Mouse (Mus musculus) MN1 (cell line): Measurements from ENCODE around the gene Cdkn2d.
"Not testable (repeated sequence)": the region's sequence is repeated elsewhere in the genome, so short reads cannot be mapped to it uniquely, and the experiment has no call there.

Experiments
- DNase-seq: peaks from one replicate; pipeline ENCODE4 v3.0.0-alpha.2; 2016; ENCODE audit warnings: low spot score

The Cdkn2d gene

DNA sequence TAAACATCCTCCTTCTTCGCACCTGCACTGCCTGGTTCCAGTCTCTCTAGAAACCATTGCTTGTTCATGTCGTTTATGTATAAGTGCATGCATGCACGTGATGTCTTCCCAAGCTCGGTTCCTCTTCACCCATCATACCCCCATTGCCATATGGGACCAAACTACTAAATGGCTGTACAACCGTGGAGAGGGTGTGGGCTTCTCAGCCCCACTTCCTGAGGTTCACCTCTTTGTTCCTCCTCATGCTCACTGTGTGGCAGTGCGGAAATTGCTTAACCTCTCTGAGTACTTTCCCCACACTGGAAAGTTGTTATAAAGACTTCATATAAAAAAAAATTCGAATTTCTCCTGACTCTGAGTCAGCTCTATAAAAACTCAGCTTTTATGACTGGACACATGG, 25.5 kb upstream of the Cdkn2d start:
- DNase-seq: no peak

GRCm38 (mm10) chr9:21315421-21315820, 24.2 kb upstream of the Cdkn2d start:
- DNase-seq: no peak

- no peak for DNase-seq
Measured at GRCm38 (mm10) chr9:21314367-21315140, 23.3 kb upstream of the Cdkn2d start.

- peak; percentile 89 for DNase-seq
Measured at GRCm38 (mm10) chr9:21313394-21313793, 22.2 kb upstream of the Cdkn2d start.

GRCm38 (mm10) chr9:21312134-21312533, 20.9 kb upstream of the Cdkn2d start, which contains the start of gene Ap1m2:
Ap1m2 (minus strand) TSS chr9:21312337.
- DNase-seq: no peak

- DNase-seq: no peak
Measured at GRCm38 (mm10) chr9:21311695-21312094, 20.5 kb upstream of the Cdkn2d start.

- peak; percentile 42 for DNase-seq
Measured at GRCm38 (mm10) chr9:21309150-21309741, 18.0 kb upstream of the Cdkn2d start.

GRCm38 (mm10) chr9:21305065-21305464, 13.9 kb upstream of the Cdkn2d start:
- no peak for DNase-seq

- DNase-seq: no peak
Measured at GRCm38 (mm10) chr9:21299014-21299413, 7.8 kb upstream of the Cdkn2d start.

DNA sequence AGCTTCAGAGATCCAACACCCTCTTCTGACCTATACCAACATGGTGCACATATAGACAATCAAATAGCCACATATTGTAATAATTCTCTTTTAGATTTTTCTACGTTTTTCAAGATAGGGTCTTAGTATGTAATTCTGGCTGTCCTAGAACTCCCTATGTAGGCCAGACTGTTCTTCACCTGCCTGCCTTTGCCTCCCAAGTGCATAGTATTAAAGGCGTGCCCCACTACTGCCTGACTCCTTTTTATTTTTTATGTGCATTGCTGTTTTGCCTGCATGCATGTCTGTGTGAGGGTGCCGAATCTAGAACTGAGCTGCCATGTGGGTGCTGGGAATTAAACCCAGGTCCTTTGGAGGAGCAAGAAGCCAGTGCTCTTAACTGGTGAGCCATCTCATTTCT, 1.1 kb upstream of the Cdkn2d start:
- no peak for DNase-seq

- not testable (repeated sequence) for DNase-seq
Measured at GRCm38 (mm10) chr9:21291868-21292267, 661 bp upstream of the Cdkn2d start.

DNA sequence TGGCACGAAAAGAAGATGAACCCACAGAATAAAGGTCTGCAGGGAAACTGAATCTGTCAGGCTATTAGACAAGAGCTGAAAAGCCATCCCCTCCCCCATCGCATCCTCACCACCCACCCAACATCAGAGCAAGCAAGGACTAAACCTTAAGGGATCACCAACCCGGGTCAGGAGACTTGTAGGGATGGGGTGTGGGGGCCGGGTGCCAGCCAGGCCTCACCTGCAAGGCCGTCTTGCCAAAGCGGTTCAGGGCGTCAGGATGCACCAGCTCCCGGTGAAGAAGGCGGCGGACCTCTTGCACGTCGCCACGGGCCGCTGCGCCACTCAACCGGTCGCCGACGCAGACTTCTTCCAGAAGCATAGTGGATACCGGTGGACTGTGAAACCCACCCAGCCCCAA, 618 bp downstream of the Cdkn2d start:
- peak; percentile 28 for DNase-seq

GRCm38 (mm10) chr9:21289337-21289671, 1.9 kb downstream of the Cdkn2d start:
- DNase-seq: no peak

GRCm38 (mm10) chr9:21288404-21289336, 2.5 kb downstream of the Cdkn2d start:
- peak; percentile 41 for DNase-seq

DNA sequence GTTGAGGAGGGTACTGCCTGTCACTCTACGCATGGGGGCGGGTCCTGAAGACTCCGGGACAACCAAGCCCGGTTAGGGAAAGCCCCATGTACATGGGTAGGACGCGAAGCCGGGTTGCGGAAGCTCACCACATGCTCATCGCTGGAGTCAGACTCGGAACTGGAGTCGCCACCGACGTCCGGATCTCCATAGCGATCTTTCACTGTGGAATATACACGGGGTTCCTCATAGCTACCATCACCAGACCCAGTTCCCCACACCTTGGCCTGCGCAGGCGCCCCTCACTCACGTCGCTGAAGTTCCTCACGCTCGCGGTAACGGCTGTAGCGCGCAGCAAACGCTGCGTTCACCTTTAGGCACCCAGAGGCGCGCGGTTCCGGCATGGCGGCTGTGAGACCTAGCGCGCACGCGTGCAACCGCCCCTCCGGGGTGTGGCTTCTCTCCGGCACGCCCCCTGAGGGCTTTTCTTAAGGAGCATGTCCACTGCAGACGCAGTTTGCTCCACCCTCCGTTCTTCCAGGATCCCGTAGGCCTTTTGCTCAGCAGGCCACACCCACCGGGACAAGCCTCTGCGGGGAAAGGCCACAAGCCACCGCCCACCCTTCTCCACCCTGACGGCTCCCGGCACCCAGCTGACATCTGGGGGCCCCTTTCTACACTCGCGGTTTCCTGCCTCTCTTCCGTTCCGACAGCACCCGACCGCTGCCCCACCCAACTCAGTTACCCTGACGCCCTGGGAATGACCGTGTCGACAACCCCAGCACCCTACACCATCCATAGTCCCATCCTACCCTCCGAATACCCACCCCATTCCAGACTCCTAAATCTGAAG, 3.4 kb downstream of the Cdkn2d start, which contains the start of gene Kri1:
Gene Kri1 (minus strand): TSS at position 399 of the 832 bp plus-strand sequence.
- DNase-seq: peak; percentile 96

DNA sequence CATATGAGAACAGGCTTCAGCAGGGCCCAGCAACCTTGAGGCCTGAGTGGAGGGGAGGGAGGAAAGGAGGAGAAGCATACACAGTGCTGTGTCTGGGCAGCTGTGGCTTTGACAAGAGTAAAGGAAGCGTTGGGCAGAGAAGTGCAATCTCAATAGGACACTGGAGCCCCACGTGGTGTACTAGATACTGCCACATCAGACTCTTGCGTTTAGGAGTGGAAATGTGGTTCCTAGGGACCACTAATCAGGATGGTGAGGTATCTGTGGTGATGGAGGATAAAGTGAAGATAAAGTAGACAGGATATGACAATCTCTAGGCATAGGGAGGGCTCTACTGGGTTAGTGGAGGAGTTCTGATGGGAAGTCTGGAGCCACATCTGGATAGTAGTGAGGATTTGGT, 4.5 kb downstream of the Cdkn2d start:
- DNase-seq: no peak

DNA sequence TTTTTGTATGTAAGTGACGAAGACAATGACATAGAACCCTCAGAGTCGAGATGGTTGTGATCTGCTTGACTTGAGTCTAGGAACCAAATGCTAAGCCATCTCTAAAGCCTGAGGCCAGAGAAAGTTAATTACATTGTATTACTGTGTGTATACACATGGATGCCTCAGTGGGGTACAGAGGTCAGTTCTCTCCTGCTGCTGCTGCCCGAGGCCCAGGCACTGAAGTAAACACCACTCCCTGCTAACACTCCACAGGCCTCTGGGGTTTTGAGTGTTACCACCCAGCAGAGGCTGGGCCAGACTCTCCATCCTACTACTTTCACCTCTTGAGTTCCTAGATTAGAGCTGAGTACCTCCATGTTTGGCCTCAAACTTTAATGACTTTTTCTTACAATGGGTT, 7.2 kb downstream of the Cdkn2d start:
- DNase-seq: no peak

DNA sequence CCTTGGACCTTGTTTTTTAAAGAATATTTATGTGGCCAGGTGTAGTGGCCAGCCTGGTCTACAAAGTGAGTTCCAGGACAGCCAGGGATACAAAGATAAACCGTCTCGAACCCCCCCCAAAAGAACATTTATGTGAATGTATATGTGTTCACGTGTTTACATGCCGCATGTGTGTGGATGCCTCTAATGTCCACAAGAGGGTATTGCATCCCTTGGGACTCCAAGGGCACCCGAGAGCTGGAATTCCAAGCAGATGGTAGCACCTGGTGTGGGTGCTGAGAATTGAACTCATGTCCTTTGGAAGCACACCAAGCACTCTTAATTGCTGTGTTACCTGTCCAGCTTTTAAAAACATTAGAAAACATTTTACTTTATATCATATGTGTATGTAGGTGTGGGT, 7.6 kb downstream of the Cdkn2d start:
- DNase-seq: no peak

DNA sequence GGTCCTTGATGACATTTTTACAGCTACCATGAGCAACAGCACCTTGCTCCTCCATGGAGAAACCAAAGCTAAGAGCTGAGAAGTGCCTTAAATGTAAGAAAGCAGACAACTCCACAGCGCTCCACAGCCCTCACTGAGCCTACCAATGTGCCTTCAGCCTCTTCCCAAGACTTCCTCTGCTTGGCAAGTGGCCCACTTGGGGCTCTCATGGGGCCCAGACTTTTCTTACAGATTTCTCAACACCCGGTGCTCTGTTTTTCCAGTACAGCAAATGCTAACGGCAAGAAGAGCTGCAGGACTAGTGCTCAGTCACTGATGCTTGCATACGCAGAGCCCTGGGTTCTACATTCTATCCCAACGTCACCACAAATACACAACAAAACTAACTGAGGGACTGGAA, 13.4 kb downstream of the Cdkn2d start:
- DNase-seq: no peak

DNA sequence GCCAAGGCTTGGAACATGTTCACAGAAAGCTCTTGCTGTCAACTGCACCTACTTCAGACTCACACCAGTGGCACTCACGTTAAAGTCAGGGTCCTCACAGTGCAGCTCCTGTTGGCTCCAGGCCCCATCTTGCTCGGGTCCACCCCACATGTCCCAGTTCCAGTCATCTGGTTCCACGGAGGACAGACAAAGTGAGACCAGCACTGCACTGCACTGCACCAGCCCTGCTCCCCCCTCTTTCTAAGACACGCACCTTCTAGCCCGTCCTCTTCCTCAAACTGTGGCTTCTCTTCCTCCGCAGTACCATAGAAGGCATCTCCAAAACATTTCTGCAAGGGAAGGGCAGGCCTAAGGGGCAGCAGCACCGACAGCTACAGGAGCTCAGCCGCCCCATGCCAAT, 14.9 kb downstream of the Cdkn2d start:
- DNase-seq: no peak

- no peak for DNase-seq
Measured at GRCm38 (mm10) chr9:21275727-21276126, 15.5 kb downstream of the Cdkn2d start.
